Mouse (Mus musculus) limb, embryonic 15.5 days (tissue): Measurements from ENCODE around the gene Polr2i. TPM values are rescaled to one million over a fixed set of nuclear protein-coding genes. Genes with fewer than 3 reads are reported as not detected.

Experiments used
- ATAC-seq: fragments of 200-750 bp; cut with Nextera tagmentation; 2 replicates; pipeline ENCODE4 v1.8.0; 2017; ENCODE audit warnings: low read depth, moderate TSS enrichment; ENCODE audit not compliant: insufficient number of reproducible peaks, low FRiP score, low TSS enrichment
- H3K27ac ChIP-seq: fragments of 300-500 bp; sonication (generic); 2 replicates; pipeline ENCODE4 v1.5.1; 2015; ENCODE audit warnings: moderate library complexity, mild to moderate bottlenecking, inconsistent platforms
- H3K27me3 ChIP-seq: fragments of 300-500 bp; sonication (generic); 2 replicates; pipeline ENCODE4 v1.6.1; 2015; ENCODE audit warnings: inconsistent platforms
- H3K36me3 ChIP-seq: fragments of 300-500 bp; sonication (generic); 2 replicates; pipeline ENCODE4 v1.6.1; 2015; ENCODE audit warnings: inconsistent platforms
- H3K4me1 ChIP-seq: fragments of 300-500 bp; sonication (generic); 2 replicates; pipeline ENCODE4 v1.6.1; 2015; ENCODE audit warnings: inconsistent platforms
- H3K4me2 ChIP-seq: fragments of 300-500 bp; sonication (generic); 2 replicates; pipeline ENCODE4 v1.6.1; 2015; ENCODE audit warnings: mild to moderate bottlenecking, inconsistent platforms
- H3K4me3 ChIP-seq: fragments of 300-500 bp; sonication (generic); 2 replicates; pipeline ENCODE4 v1.5.1; 2015; ENCODE audit warnings: mild to moderate bottlenecking, inconsistent platforms
- H3K9ac ChIP-seq: fragments of 300-500 bp; sonication (generic); 2 replicates; pipeline ENCODE4 v1.6.1; 2015; ENCODE audit warnings: inconsistent platforms
- H3K9me3 ChIP-seq: fragments of 300-500 bp; sonication (generic); 2 replicates; pipeline ENCODE4 v1.6.1; 2016; ENCODE audit warnings: inconsistent platforms
- WGBS: fragments of 180-500 bp; shearing (Covaris S2); methylation state at CpG from one replicate; pipeline ENCODE4 v1.1.7; 2015; 5-methylcytosine and 5-hydroxymethylcytosine counted together
- polyA plus RNA-seq: library from polyadenylated mRNA; unstranded; fragments of >200 nt; fragmentation: Nextera tagmentation; extraction: Ambion mirVana; gene quantifications from 2 replicates; pipeline ENCODE4 v1.2.1, GENCODE M21; 2015

Gene Polr2i
- polyA plus RNA-seq, 1 experiment from 2014 or later: 149 TPM

DNA sequence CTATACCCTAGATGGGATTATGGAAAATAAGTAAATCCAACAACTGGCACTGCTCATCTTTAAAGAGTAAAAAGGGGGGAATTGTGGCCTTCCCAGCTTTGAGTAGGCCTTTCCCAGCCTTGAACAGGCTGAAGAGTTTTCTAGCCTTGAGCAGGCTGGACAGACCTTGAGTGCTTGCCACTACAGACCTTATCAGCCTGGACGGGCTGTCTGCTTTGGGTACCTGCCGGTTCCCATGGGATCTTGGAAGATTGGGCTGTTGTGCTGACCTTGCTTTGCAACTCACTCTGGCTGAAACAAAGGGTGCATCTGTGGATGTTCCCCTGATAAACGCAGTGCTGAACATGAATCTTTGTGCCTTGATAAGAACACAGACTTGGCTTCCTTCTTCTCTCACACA is 17.9 kb upstream of the Polr2i start:
- H3K27ac ChIP-seq: no peak overlapping the region
- peaks cover 3% of the 10 kb centered on the region for H3K4me1 ChIP-seq
- 87% methylated on average over 3 of the region's 3 CpGs for WGBS
- no peaks in the 10 kb centered on the region for H3K36me3 ChIP-seq
- no peaks in the 10 kb centered on the region for H3K27me3 ChIP-seq
- ATAC-seq: no peak
- H3K4me2 ChIP-seq: no peak overlapping the region
- no peak overlapping the region for H3K4me3 ChIP-seq
- no peak overlapping the region for H3K9ac ChIP-seq
- no peaks in the 10 kb centered on the region for H3K9me3 ChIP-seq

GRCm38 (mm10) chr7:30215875-30216274 is 15.9 kb upstream of the Polr2i start:
- H3K36me3 ChIP-seq: no peaks in the 10 kb centered on the region
- no peaks in the 10 kb centered on the region for H3K27me3 ChIP-seq
- H3K9ac ChIP-seq: no peak overlapping the region
- no peak overlapping the region for H3K4me2 ChIP-seq
- no peak for ATAC-seq
- no peak overlapping the region for H3K27ac ChIP-seq
- WGBS: 89% methylated on average over 3 of the region's 3 CpGs
- peaks cover 14% of the 10 kb centered on the region for H3K4me1 ChIP-seq
- H3K9me3 ChIP-seq: no peaks in the 10 kb centered on the region
- no peak overlapping the region for H3K4me3 ChIP-seq

DNA sequence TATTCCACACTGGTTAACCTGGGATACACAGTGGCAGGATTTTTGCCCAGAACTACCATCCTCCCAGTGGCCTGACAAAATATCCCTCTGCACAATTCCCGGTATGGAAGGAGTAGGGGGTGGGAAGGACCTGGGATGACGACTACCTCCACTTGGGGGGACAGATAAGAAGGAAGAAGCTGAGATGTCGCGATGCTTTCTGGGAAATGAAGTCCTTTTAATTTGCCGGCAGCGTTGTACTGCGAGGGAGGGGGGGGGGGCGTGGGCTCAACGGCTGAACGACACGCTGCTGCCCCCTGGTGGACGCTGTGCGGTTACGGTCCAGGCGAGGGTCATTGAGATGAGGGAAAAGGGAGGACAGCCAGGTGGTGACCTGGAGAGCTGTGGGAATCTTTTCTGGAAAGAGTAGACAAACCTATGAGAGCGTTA is 15.0 kb upstream of the Polr2i start:
- H3K4me2 ChIP-seq: peak overlapping the region; percentile 43
- H3K4me1 ChIP-seq: peaks cover 14% of the 10 kb centered on the region
- H3K4me3 ChIP-seq: peak overlapping the region; percentile 15; the same call in 1 of the 2 replicates
- no peak overlapping the region for H3K9ac ChIP-seq
- no peaks in the 10 kb centered on the region for H3K36me3 ChIP-seq
- H3K27me3 ChIP-seq: no peaks in the 10 kb centered on the region
- H3K9me3 ChIP-seq: no peaks in the 10 kb centered on the region
- WGBS: 2% methylated on average over 16 of the region's 16 CpGs
- peak; percentile 59; the same call in 1 of the 2 replicates for ATAC-seq
- no peak overlapping the region for H3K27ac ChIP-seq

- WGBS: 74% methylated on average over 2 of the region's 2 CpGs
- H3K9ac ChIP-seq: no peak overlapping the region
- H3K27me3 ChIP-seq: no peaks in the 10 kb centered on the region
- H3K4me2 ChIP-seq: no peak overlapping the region
- H3K36me3 ChIP-seq: no peaks in the 10 kb centered on the region
- peaks cover 14% of the 10 kb centered on the region for H3K4me1 ChIP-seq
- no peak for ATAC-seq
- no peak overlapping the region for H3K4me3 ChIP-seq
- no peaks in the 10 kb centered on the region for H3K9me3 ChIP-seq
- no peak overlapping the region for H3K27ac ChIP-seq
These were observed 14.5 kb upstream of the Polr2i start for GRCm38 (mm10) chr7:30217277-30217676.

DNA sequence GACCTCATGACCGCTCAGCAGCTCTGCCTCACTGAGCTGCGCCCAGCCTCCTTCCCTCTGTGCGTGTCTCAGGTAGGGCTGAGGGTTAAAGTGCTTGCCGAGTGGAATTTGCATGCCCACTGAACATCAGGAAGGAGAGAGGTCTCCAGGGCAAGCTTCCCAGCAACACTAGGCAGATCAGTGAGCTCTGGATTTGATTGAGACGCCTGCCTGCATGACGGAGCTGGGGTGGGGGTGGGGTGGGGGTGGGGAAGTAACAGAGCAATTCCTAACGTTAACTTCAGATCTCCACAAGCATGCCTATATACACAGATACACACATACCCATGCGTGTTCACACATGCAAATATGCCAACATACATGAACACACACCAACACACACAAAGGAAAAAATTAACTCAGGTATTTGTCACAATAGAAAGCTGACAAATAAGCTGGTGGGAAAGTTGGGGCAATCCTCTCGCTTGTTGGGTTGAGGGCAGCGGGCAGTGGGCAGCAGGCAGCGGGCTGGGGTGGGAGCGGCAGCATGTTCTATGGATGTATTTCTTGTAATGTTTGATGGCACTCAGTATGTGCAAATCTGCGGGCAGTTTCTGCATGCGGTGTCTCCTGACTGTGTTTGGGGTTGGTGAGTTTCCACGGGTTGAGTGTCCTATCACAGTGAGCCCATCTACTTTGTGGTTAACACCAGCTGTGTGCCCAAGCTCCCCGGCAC is 12.3 kb upstream of the Polr2i start:
- peak overlapping the region; percentile 65 for H3K27ac ChIP-seq

GRCm38 (mm10) chr7:30220008-30220356 is 11.8 kb upstream of the Polr2i start:
- Histone ChIP-seq H3K4me1 (peaks cover 14% of the 10 kb centered on the region), H3K4me2 (peak overlapping the region; percentile 84), H3K9me3 (no peaks in the 10 kb centered on the region), H3K4me3 (peak overlapping the region; percentile 43), H3K36me3 (peaks cover 15% of the 10 kb centered on the region), H3K27ac (peak overlapping the region; percentile 43; the same call in 1 of the 2 replicates), H3K27me3 (no peaks in the 10 kb centered on the region), H3K9ac (peak overlapping the region; percentile 35)
- 17% methylated on average over 11 of the region's 11 CpGs for WGBS
- no peak for ATAC-seq

More for the DNA sequence above, 12.3 kb upstream of the Polr2i start:
- H3K9ac ChIP-seq: peak overlapping the region; percentile 35
- WGBS: 4% methylated on average over 16 of the region's 16 CpGs
- no peak for ATAC-seq
- H3K36me3 ChIP-seq: peaks cover 13% of the 10 kb centered on the region
- H3K4me3 ChIP-seq: peak overlapping the region; percentile 43
- peaks cover 14% of the 10 kb centered on the region for H3K4me1 ChIP-seq
- peak overlapping the region; percentile 84 for H3K4me2 ChIP-seq
- H3K9me3 ChIP-seq: no peaks in the 10 kb centered on the region
- H3K27me3 ChIP-seq: no peaks in the 10 kb centered on the region

- ATAC-seq: no peak
- no peak overlapping the region for H3K4me3 ChIP-seq
- no peak overlapping the region for H3K9ac ChIP-seq
- no peaks in the 10 kb centered on the region for H3K9me3 ChIP-seq
- H3K4me1 ChIP-seq: peaks cover 14% of the 10 kb centered on the region
- H3K27me3 ChIP-seq: no peaks in the 10 kb centered on the region
- no peak overlapping the region for H3K27ac ChIP-seq
- WGBS: 80% methylated on average over 3 of the region's 3 CpGs
- peaks cover 27% of the 10 kb centered on the region for H3K36me3 ChIP-seq
- H3K4me2 ChIP-seq: no peak overlapping the region
These were observed 10.3 kb upstream of the Polr2i start for GRCm38 (mm10) chr7:30221433-30221832.

- no peaks in the 10 kb centered on the region for H3K27me3 ChIP-seq
- H3K4me1 ChIP-seq: peaks cover 12% of the 10 kb centered on the region
- H3K9me3 ChIP-seq: no peaks in the 10 kb centered on the region
- no peak overlapping the region for H3K9ac ChIP-seq
- H3K27ac ChIP-seq: no peak overlapping the region
- 85% methylated on average over 5 of the region's 5 CpGs for WGBS
- H3K4me3 ChIP-seq: no peak overlapping the region
- no peak for ATAC-seq
- peaks cover 35% of the 10 kb centered on the region for H3K36me3 ChIP-seq
- no peak overlapping the region for H3K4me2 ChIP-seq
These were observed 9.5 kb upstream of the Polr2i start for GRCm38 (mm10) chr7:30222205-30222604.

GRCm38 (mm10) chr7:30224206-30224605 is 7.5 kb upstream of the Polr2i start:
- peaks cover 48% of the 10 kb centered on the region for H3K36me3 ChIP-seq
- H3K27me3 ChIP-seq: no peaks in the 10 kb centered on the region
- peaks cover 8% of the 10 kb centered on the region for H3K4me1 ChIP-seq
- no peak overlapping the region for H3K4me2 ChIP-seq
- H3K9me3 ChIP-seq: no peaks in the 10 kb centered on the region
- no peak for ATAC-seq
- no peak overlapping the region for H3K27ac ChIP-seq
- 93% methylated on average over 12 of the region's 12 CpGs for WGBS
- no peak overlapping the region for H3K4me3 ChIP-seq
- no peak overlapping the region for H3K9ac ChIP-seq

- H3K4me1 ChIP-seq: peaks cover 20% of the 10 kb centered on the region
- H3K4me2 ChIP-seq: peak overlapping the region; percentile 76
- WGBS: 0% methylated on average over 16 of the region's 16 CpGs
- H3K9me3 ChIP-seq: no peaks in the 10 kb centered on the region
- H3K4me3 ChIP-seq: peak overlapping the region; percentile 74
- H3K27ac ChIP-seq: peak overlapping the region; percentile 75
- H3K9ac ChIP-seq: peak overlapping the region; percentile 35; the same call in 1 of the 2 replicates
- ATAC-seq: no peak
- no peaks in the 10 kb centered on the region for H3K27me3 ChIP-seq
- peaks cover 47% of the 10 kb centered on the region for H3K36me3 ChIP-seq
These were observed 450 bp upstream of the Polr2i start for GRCm38 (mm10) chr7:30231328-30231668.

DNA sequence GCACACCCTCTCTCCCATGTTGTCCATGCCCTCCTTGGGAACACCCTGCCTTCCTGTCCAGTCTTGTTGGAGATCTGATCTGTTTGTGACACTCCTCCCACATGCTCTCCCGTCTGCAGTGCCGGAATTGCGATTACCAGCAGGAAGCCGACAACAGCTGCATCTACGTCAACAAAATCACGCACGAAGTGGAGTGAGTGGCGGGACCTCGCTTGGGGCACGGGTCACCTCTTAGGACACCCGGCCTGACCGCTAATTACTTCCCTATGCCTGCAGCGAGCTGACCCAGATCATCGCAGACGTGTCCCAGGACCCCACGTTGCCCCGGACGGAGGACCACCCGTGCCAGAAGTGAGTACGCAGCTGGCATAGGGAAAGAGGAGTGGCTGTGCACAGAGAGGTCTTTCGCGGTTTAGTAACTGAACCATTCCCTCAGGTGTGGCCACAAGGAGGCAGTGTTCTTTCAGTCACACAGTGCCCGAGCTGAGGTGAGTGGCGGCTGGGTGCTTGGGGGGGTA is 942 bp downstream of the Polr2i start:
- peaks cover 20% of the 10 kb centered on the region for H3K4me1 ChIP-seq
- peak overlapping the region; percentile 96 for H3K27ac ChIP-seq
- peaks cover 35% of the 10 kb centered on the region for H3K36me3 ChIP-seq
- H3K4me3 ChIP-seq: peak overlapping the region; percentile 74
- no peaks in the 10 kb centered on the region for H3K27me3 ChIP-seq
- H3K9me3 ChIP-seq: no peaks in the 10 kb centered on the region
- no peak for ATAC-seq
- WGBS: 2% methylated on average over 24 of the region's 24 CpGs
- H3K4me2 ChIP-seq: peak overlapping the region; percentile 76
- peak overlapping the region; percentile 69 for H3K9ac ChIP-seq

GRCm38 (mm10) chr7:30233387-30233786 is 1.6 kb downstream of the Polr2i start:
- H3K27me3 ChIP-seq: no peaks in the 10 kb centered on the region
- H3K9me3 ChIP-seq: no peaks in the 10 kb centered on the region
- H3K4me2 ChIP-seq: no peak overlapping the region
- no peak for ATAC-seq
- H3K4me1 ChIP-seq: peaks cover 20% of the 10 kb centered on the region
- no peak overlapping the region for H3K9ac ChIP-seq
- peaks cover 30% of the 10 kb centered on the region for H3K36me3 ChIP-seq
- H3K4me3 ChIP-seq: peak overlapping the region; percentile 74; the same call in 1 of the 2 replicates
- 88% methylated on average over 20 of the region's 20 CpGs for WGBS
- no peak overlapping the region for H3K27ac ChIP-seq
